8 mouse cellular contexts compared by ENCODE assay signal in the genomic region with DNA sequence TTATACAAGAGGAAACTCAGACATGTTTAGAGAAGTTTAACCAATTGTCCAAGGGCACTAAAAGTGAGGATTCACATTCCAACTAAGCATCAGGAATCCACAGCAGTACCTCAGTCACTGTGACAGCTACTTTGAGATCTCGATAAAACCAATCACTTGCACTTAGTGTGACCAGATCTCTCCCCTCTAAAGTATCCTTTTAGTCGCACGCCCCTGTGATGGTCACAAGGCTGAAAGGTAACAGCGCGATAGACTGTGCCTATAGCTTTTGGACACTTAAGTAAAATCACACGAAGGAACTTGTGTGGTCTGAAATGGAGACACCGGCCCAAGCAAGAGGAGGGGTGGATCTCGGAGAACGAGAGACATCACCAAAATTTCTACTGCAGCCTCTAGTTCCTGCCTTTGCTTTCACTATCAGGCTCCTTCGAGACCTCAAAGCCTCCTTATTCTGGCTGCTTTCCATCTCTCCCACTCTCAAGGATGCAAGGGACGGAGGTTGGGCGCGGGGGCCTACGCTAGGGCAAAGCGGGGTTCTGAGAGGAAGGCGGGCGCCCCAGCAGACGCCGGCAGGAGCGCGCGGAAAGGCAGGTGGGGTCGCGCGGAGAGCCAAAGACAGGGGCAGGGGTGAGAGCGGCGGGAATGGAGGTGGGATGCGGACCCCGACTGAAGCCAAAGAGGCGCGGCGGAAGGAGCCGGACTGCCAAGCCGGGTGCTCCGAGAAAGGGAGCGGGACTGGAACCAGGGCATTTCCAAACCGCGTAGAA. TPM values are rescaled to one million over a fixed set of nuclear protein-coding genes. Genes with fewer than 3 reads are reported as not detected.
DNase-seq lines count a peak whose midpoint lies in the region; ATAC-seq and TF ChIP-seq lines count a peak whose summit lies in the region.

A gene (plus strand): TSS at position 518 of the 767 bp plus-strand sequence.

- TF ChIP-seq POLR2A in spleen, adult 2 months (IDR thresholded peaks at IDR 0.05; ENCODE audit: low read depth, low read length) = no peak
- no peak for TF ChIP-seq POLR2A in heart, adult 2 months (IDR thresholded peaks at IDR 0.05; ENCODE audit: insufficient read depth, low read depth, low read length)
- TF ChIP-seq POLR2A in limb, embryonic 14.5 days (IDR thresholded peaks at IDR 0.05; ENCODE audit: borderline replicate concordance, extremely low read depth, insufficient read depth, insufficient read length) = no peak

- DNase-seq in spleen, adult 2 months (ENCODE audit: low read depth in 1 of 2, low spot score in 2 of 2) = peak in 1 of 2 experiments; percentile 36
- no peak for DNase-seq in spleen, adult 12 weeks (ENCODE audit: low spot score)
- DNase-seq in heart, adult 2 months = peak in 1 of 2 experiments; percentile 52
- DNase-seq in limb, embryonic 14.5 days (ENCODE audit: low spot score) = peak; percentile 21
- peak; percentile 72 for DNase-seq in midbrain, embryonic 14.5 days

- no peaks in the 10 kb centered on the region; the same call in 1 of the 2 replicates for H3K4me1 ChIP-seq in spleen, adult 2 months (ENCODE audit: control insufficient read depth, insufficient read depth, insufficient read length)
- H3K4me1 ChIP-seq in heart, adult 2 months (ENCODE audit: control insufficient read depth, insufficient read depth, low read length) = peaks cover 2% of the 10 kb centered on the region
- no peaks in the 10 kb centered on the region for H3K4me1 ChIP-seq in intestine, postnatal 0 days (replicated peaks; ENCODE audit: control insufficient read depth, insufficient read depth, low read length)
- peaks cover 15% of the 10 kb centered on the region for H3K4me1 ChIP-seq in limb, embryonic 14.5 days (ENCODE audit: control insufficient read depth, insufficient read depth, low read length)
- peaks cover 9% of the 10 kb centered on the region for H3K4me1 ChIP-seq in midbrain, embryonic 14.5 days (ENCODE audit: control insufficient read depth, insufficient read depth, low read length)
- no peaks in the 10 kb centered on the region for H3K4me1 ChIP-seq in stomach, embryonic 15.5 days

- peak within 1 kb of the TSS; percentile 92 for H3K9ac ChIP-seq in heart, adult 2 months (ENCODE audit: low read depth, low read length)
- H3K9ac ChIP-seq in intestine, postnatal 0 days (ENCODE audit: low read depth, low read length) = peak within 1 kb of the TSS; percentile 73
- H3K9ac ChIP-seq in limb, embryonic 14.5 days (ENCODE audit: low read depth, low read length, severe bottlenecking) = peak within 1 kb of the TSS; percentile 90
- peak within 1 kb of the TSS; percentile 93 for H3K9ac ChIP-seq in midbrain, embryonic 14.5 days (replicated peaks; ENCODE audit: low read length)
- H3K9ac ChIP-seq in stomach, embryonic 15.5 days = peak within 1 kb of the TSS; percentile 82

- no peaks in the 10 kb centered on the region for H3K9me3 ChIP-seq in intestine, postnatal 0 days (ENCODE audit: control insufficient read depth)
- H3K9me3 ChIP-seq in limb, embryonic 14.5 days (ENCODE audit: control insufficient read depth, low read length) = no peaks in the 10 kb centered on the region
- no peaks in the 10 kb centered on the region for H3K9me3 ChIP-seq in midbrain, embryonic 14.5 days (ENCODE audit: control insufficient read depth, low read length)
- no peaks in the 10 kb centered on the region for H3K9me3 ChIP-seq in stomach, embryonic 15.5 days

- H3K27me3 ChIP-seq in spleen, adult 2 months (ENCODE audit: control insufficient read depth, insufficient read depth, low read length) = no peaks in the 10 kb centered on the region
- no peaks in the 10 kb centered on the region for H3K27me3 ChIP-seq in heart, adult 2 months (ENCODE audit: control insufficient read depth, insufficient read depth, low read length)
- H3K27me3 ChIP-seq in intestine, postnatal 0 days (replicated peaks; ENCODE audit: control insufficient read depth, insufficient read depth, low read length) = no peaks in the 10 kb centered on the region
- H3K27me3 ChIP-seq in limb, embryonic 14.5 days (ENCODE audit: control insufficient read depth, insufficient read depth, low read length) = no peaks in the 10 kb centered on the region
- no peaks in the 10 kb centered on the region for H3K27me3 ChIP-seq in midbrain, embryonic 14.5 days (ENCODE audit: control insufficient read depth, insufficient read depth, low read length)
- H3K27me3 ChIP-seq in stomach, embryonic 15.5 days (replicated peaks) = no peaks in the 10 kb centered on the region

- peak within 1 kb of the TSS; percentile 82 for H3K4me2 ChIP-seq in intestine, postnatal 0 days (replicated peaks; ENCODE audit: low read depth)
- peak within 1 kb of the TSS; percentile 83 for H3K4me2 ChIP-seq in limb, embryonic 14.5 days (replicated peaks; ENCODE audit: low read depth, low read length, severe bottlenecking)
- peak within 1 kb of the TSS; percentile 80 for H3K4me2 ChIP-seq in midbrain, embryonic 14.5 days (ENCODE audit: low read length)
- peak within 1 kb of the TSS; percentile 95 for H3K4me2 ChIP-seq in stomach, embryonic 15.5 days

- WGBS in spleen, adult 2 months = under 1% methylated on average over 38 of the region's 38 CpGs
- WGBS in heart, adult 2 months = 1% methylated on average over 38 of the region's 38 CpGs
- 2% methylated on average over 38 of the region's 38 CpGs for WGBS in intestine, postnatal 0 days
- WGBS in limb, embryonic 14.5 days = 2% methylated on average over 27 of the region's 38 CpGs
- WGBS in midbrain, embryonic 14.5 days = 1% methylated on average over 37 of the region's 38 CpGs
- 1% methylated on average over 37 of the region's 38 CpGs for WGBS in stomach, embryonic 15.5 days

- intact Hi-C loops in heart, adult 2 months (cut with DNase I) = no loop called here

- H3K27ac ChIP-seq in spleen, adult 2 months (ENCODE audit: insufficient read depth, low read length) = peak within 1 kb of the TSS; percentile 75
- peak within 1 kb of the TSS; percentile 81 for H3K27ac ChIP-seq in heart, adult 2 months
- H3K27ac ChIP-seq in intestine, postnatal 0 days (ENCODE audit: low read depth, low read length) = no peak within 1 kb of the TSS
- H3K27ac ChIP-seq in limb, embryonic 14.5 days (replicated peaks; ENCODE audit: low read depth, low read length) = peak within 1 kb of the TSS; percentile 65
- H3K27ac ChIP-seq in midbrain, embryonic 14.5 days (replicated peaks; ENCODE audit: low read depth, low read length) = peak within 1 kb of the TSS; percentile 93
- peak within 1 kb of the TSS; percentile 76 for H3K27ac ChIP-seq in stomach, embryonic 15.5 days

- TF ChIP-seq EP300 in heart, adult 2 months (IDR thresholded peaks at IDR 0.05; ENCODE audit: insufficient read depth, low read depth, low read length) = no peak

- ATAC-seq in common myeloid progenitor, adult 5-6 weeks (replicated peaks; ENCODE audit: low read depth, poor library complexity, severe bottlenecking) = peak; percentile 37
- ATAC-seq in intestine, postnatal 0 days = peak; percentile 58; the same call in 1 of the 2 replicates
- ATAC-seq in limb, embryonic 14.5 days (ENCODE audit: low FRiP score, low read depth) = peak; percentile 41; the same call in 1 of the 2 replicates
- peak; percentile 56 for ATAC-seq in midbrain, embryonic 14.5 days (ENCODE audit: low FRiP score, low TSS enrichment)
- peak; percentile 25; the same call in 1 of the 2 replicates for ATAC-seq in stomach, embryonic 15.5 days (ENCODE audit: insufficient read depth, low FRiP score, low read depth)

- no peak for TF ChIP-seq CTCF in spleen, adult 2 months (IDR thresholded peaks at IDR 0.05; ENCODE audit: extremely low read depth, insufficient read depth, insufficient read length, insufficient replicate concordance)
- no peak for TF ChIP-seq CTCF in heart, adult 2 months (IDR thresholded peaks at IDR 0.05)
- no peak for TF ChIP-seq CTCF in intestine, postnatal 0 days (IDR thresholded peaks at IDR 0.05; ENCODE audit: low read depth)

- no peaks in the 10 kb centered on the region for H3K36me3 ChIP-seq in spleen, adult 2 months (ENCODE audit: control insufficient read depth, insufficient read depth, low read length)
- H3K36me3 ChIP-seq in heart, adult 2 months (ENCODE audit: control insufficient read depth, insufficient read depth, low read length) = no peaks in the 10 kb centered on the region
- H3K36me3 ChIP-seq in intestine, postnatal 0 days (ENCODE audit: control insufficient read depth, insufficient read depth) = no peaks in the 10 kb centered on the region
- no peaks in the 10 kb centered on the region for H3K36me3 ChIP-seq in limb, embryonic 14.5 days (ENCODE audit: control insufficient read depth, insufficient read depth, low read length)
- H3K36me3 ChIP-seq in midbrain, embryonic 14.5 days (ENCODE audit: control insufficient read depth, insufficient read depth, low read length) = no peaks in the 10 kb centered on the region
- H3K36me3 ChIP-seq in stomach, embryonic 15.5 days = no peaks in the 10 kb centered on the region

- H3K79me2 ChIP-seq in heart, adult 2 months (replicated peaks; ENCODE audit: control insufficient read depth, insufficient read depth, low read length) = no peaks in the 10 kb centered on the region

- peak within 1 kb of the TSS; percentile 81 for H3K4me3 ChIP-seq in spleen, adult 2 months (ENCODE audit: extremely low read depth, insufficient read depth, insufficient read length)
- peak within 1 kb of the TSS; percentile 96 for H3K4me3 ChIP-seq in heart, adult 2 months
- H3K4me3 ChIP-seq in intestine, postnatal 0 days (ENCODE audit: low read depth, low read length) = peak within 1 kb of the TSS; percentile 59
- H3K4me3 ChIP-seq in limb, embryonic 14.5 days (replicated peaks; ENCODE audit: low read length) = peak within 1 kb of the TSS; percentile 79
- H3K4me3 ChIP-seq in midbrain, embryonic 14.5 days (replicated peaks; ENCODE audit: low read depth, low read length) = peak within 1 kb of the TSS; percentile 85
- H3K4me3 ChIP-seq in stomach, embryonic 15.5 days (replicated peaks) = peak within 1 kb of the TSS; percentile 88

RNA-seq across cellular contexts. Expression of the gene that starts here (rescaled TPM):
- polyA plus RNA-seq in spleen, adult 2 months (2012; rRNA removed) = 0.20 and 0.43 TPM in 2 replicates
- 2.1 TPM in 1 of 2 replicates, not detected in the other for total RNA-seq in common myeloid progenitor, adult 5-6 weeks (2017)
- total RNA-seq in heart, adult 2 months (2021) = not detected
- polyA plus RNA-seq in heart, adult 2 months (2012; rRNA removed) = 0.39 TPM in 1 of 2 replicates, not detected in the other
- polyA plus RNA-seq in intestine, postnatal 0 days (2015; fragmentation: Nextera tagmentation; extraction: Ambion mirVana) = 0.33 and 0.94 TPM in 2 replicates
- polyA plus RNA-seq in limb, embryonic 14.5 days (2012; rRNA removed) = 1.2 and 2.0 TPM in 2 replicates
- 1.1 and 1.6 TPM in 2 replicates for polyA plus RNA-seq in limb, embryonic 14.5 days (2014; fragmentation: Nextera tagmentation; extraction: Ambion mirVana)
- polyA plus RNA-seq in midbrain, embryonic 14.5 days (2014; fragmentation: Nextera tagmentation; extraction: Ambion mirVana) = 1.2 and 2.6 TPM in 2 replicates
- polyA plus RNA-seq in stomach, embryonic 15.5 days (2015; fragmentation: Nextera tagmentation; extraction: Ambion mirVana) = 1.7 and 2.5 TPM in 2 replicates

Comparison
In these comparisons a context has a peak if more than half of its experiments do, and no peak if none do; other contexts are left out.
1. Peak in ATAC-seq, H3K4me3 ChIP-seq, H3K9ac ChIP-seq and H3K4me2 ChIP-seq in intestine, postnatal 0 days; RNA of the gene not detected or under 1 TPM.